Mouse (Mus musculus): ENCODE measurements around the gene Mllt3. TPM values are rescaled to one million over a fixed set of nuclear protein-coding genes. Genes with fewer than 3 reads are reported as not detected.

The Mllt3 gene
- total RNA-seq (2022): 10 to 100 TPM; 46.6 to 65.1 (median 57.3) TPM

GRCm38 (mm10) chr4:88033216-88033653 lies at the start of gene Mllt3:
Gene Mllt3, minus strand, starts transcription at chr4:88033364.
- peak; percentile 89 for DNase-seq (ENCODE audit: low spot score in 2 of 2)

- no peak for DNase-seq (ENCODE audit: low spot score in 2 of 2)
Measured at GRCm38 (mm10) chr4:88082381-88082780, 49.2 kb upstream of the Mllt3 start.

GRCm38 (mm10) chr4:88081885-88082284 lies 48.7 kb upstream of the Mllt3 start:
- DNase-seq (ENCODE audit: low spot score in 2 of 2): no peak

GRCm38 (mm10) chr4:88081417-88081816 lies 48.3 kb upstream of the Mllt3 start:
- no peak for DNase-seq (ENCODE audit: low spot score in 2 of 2)

GRCm38 (mm10) chr4:88078983-88079382 lies 45.8 kb upstream of the Mllt3 start:
- no peak for DNase-seq (ENCODE audit: low spot score in 2 of 2)

- no peak for DNase-seq (ENCODE audit: low spot score in 2 of 2)
Measured at GRCm38 (mm10) chr4:88075388-88075787, 42.2 kb upstream of the Mllt3 start.

- DNase-seq (ENCODE audit: low spot score in 2 of 2): no peak
Measured at GRCm38 (mm10) chr4:88046280-88046679, 13.1 kb upstream of the Mllt3 start.

GRCm38 (mm10) chr4:88045151-88045550 lies 12.0 kb upstream of the Mllt3 start:
- no peak for DNase-seq (ENCODE audit: low spot score in 2 of 2)

- peak; percentile 14 to 36 for DNase-seq (ENCODE audit: low spot score in 2 of 2)
Measured at GRCm38 (mm10) chr4:88035361-88035760, 2.2 kb upstream of the Mllt3 start.

GRCm38 (mm10) chr4:88034387-88035157 lies 1.4 kb upstream of the Mllt3 start:
- no peak for DNase-seq (ENCODE audit: low spot score in 2 of 2)

- no peak for DNase-seq (ENCODE audit: low spot score in 2 of 2)
Measured at GRCm38 (mm10) chr4:88033729-88034386, 694 bp upstream of the Mllt3 start.

- DNase-seq (ENCODE audit: low spot score in 2 of 2): peak; percentile 37 to 51
Measured at GRCm38 (mm10) chr4:88032151-88033098, 739 bp downstream of the Mllt3 start.

GRCm38 (mm10) chr4:88031211-88032150 lies 1.7 kb downstream of the Mllt3 start:
- peak; percentile 24 to 25 for DNase-seq (ENCODE audit: low spot score in 2 of 2)

- no peak for DNase-seq (ENCODE audit: low spot score in 2 of 2)
Measured at GRCm38 (mm10) chr4:88023567-88023966, 9.6 kb downstream of the Mllt3 start.

GRCm38 (mm10) chr4:88022623-88023022 lies 10.5 kb downstream of the Mllt3 start:
- no peak for DNase-seq (ENCODE audit: low spot score in 2 of 2)

- DNase-seq (ENCODE audit: low spot score in 2 of 2): no peak
Measured at GRCm38 (mm10) chr4:88020421-88020820, 12.7 kb downstream of the Mllt3 start.

- DNase-seq (ENCODE audit: low spot score in 2 of 2): no peak
Measured at GRCm38 (mm10) chr4:88019645-88020044, 13.5 kb downstream of the Mllt3 start.

- no peak for DNase-seq (ENCODE audit: low spot score in 2 of 2)
Measured at GRCm38 (mm10) chr4:88017452-88018350, 15.5 kb downstream of the Mllt3 start.

GRCm38 (mm10) chr4:88015765-88016164 lies 17.4 kb downstream of the Mllt3 start:
- no peak for DNase-seq (ENCODE audit: low spot score in 2 of 2)

Measured in layer of hippocampus, adult 8-10 months (tissue).